Mouse (Mus musculus) testis, adult 2 months (tissue): Measurements from ENCODE around the gene Tox3. TPM values are rescaled to one million over a fixed set of nuclear protein-coding genes. Genes with fewer than 3 reads are reported as not detected.

Source experiments
- H3K27ac ChIP-seq: fragments of 200-500 bp; 2 replicates; pipeline ENCODE4 v1.5.1; 2012; ENCODE audit warnings: low read depth, low read length; ENCODE audit not compliant: control insufficient read depth, insufficient read depth
- H3K27me3 ChIP-seq: fragments of 200-500 bp; 2 replicates; pipeline ENCODE4 v1.6.1; 2012; ENCODE audit warnings: mild to moderate bottlenecking, low read length, moderate library complexity; ENCODE audit not compliant: control insufficient read depth, insufficient read depth
- H3K36me3 ChIP-seq: fragments of 200-500 bp; 2 replicates; pipeline ENCODE4 v1.6.1; 2012; ENCODE audit warnings: mild to moderate bottlenecking, low read length; ENCODE audit not compliant: control insufficient read depth, insufficient read depth
- H3K4me1 ChIP-seq: fragments of 200-500 bp; 2 replicates; pipeline ENCODE4 v1.6.1; 2012; ENCODE audit warnings: low read length; ENCODE audit not compliant: control insufficient read depth, insufficient read depth
- H3K4me3 ChIP-seq: fragments of 200-500 bp; 2 replicates; pipeline ENCODE4 v1.5.1; 2012; ENCODE audit warnings: low read depth, mild to moderate bottlenecking, low read length, moderate library complexity, mixed read lengths; ENCODE audit not compliant: control insufficient read depth
- CTCF ChIP-seq: fragments of 200-500 bp; IDR thresholded peaks from 2 replicates; pipeline ENCODE4 v1.5.1; 2012; ENCODE audit warnings: low read depth, mild to moderate bottlenecking, inconsistent platforms, low read length, moderate library complexity; ENCODE audit not compliant: control insufficient read depth, insufficient read depth, insufficient replicate concordance
- POLR2A ChIP-seq: fragments of 200-500 bp; IDR thresholded peaks from 2 replicates; pipeline ENCODE4 v1.6.1; 2012; ENCODE audit warnings: low read depth, mild to moderate bottlenecking, inconsistent platforms, low read length, moderate library complexity; ENCODE audit not compliant: control insufficient read depth
- polyA plus RNA-seq: library from polyadenylated mRNA; depleted of rRNA; stranded (reverse); fragments of >200 nt; gene quantifications from 2 replicates; pipeline ENCODE4 v1.2.3, GENCODE M21; 2012

The Tox3 gene
- polyA plus RNA-seq, 1 experiment, result 2.0 TPM

DNA sequence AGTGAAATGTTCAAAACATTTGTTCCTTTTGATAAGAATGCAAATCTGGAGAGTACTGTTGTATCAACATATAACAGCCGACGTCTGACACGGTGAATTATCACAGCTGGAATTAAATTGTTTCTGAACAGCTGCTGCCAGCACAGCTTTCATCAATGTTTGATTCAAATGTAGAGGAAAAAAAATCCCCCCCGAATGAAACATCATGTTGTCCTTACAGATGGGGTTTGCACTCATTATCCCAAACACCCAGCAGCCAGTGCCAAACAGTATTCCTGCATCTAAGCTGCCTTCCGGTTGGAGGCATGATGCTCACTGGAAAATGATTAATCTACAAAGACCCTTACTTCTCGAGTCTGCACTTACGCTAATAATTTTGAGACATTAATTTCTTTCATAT is 75.0 kb downstream of the Tox3 start:
- no peak overlapping the region for H3K27ac ChIP-seq
- H3K4me3 ChIP-seq, result no peak overlapping the region
- TF ChIP-seq POLR2A (no peak), CTCF (no peak)
- H3K4me1 ChIP-seq, result no peaks in the 10 kb centered on the region
- H3K27me3 ChIP-seq, result no peaks in the 10 kb centered on the region
- no peaks in the 10 kb centered on the region for H3K36me3 ChIP-seq

DNA sequence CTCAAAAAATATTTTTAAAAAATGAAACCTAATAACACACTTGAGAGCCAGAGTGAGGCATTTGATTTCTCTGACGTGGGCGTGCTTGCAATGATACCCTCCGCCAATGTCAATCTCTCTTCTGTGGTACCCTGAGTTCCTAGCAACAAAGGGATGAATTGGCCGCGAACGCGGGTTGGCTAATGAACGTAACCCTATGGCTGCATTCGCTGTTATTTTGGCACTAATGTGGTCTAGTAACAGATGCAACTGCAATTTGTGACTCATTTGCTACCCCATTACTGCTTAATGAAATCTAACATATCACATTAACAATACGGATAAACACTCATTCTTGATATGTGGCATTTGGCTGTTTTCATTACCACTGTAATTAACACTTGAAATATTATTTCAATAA is 76.2 kb downstream of the Tox3 start:
- H3K36me3 ChIP-seq, result no peaks in the 10 kb centered on the region
- no peaks in the 10 kb centered on the region for H3K4me1 ChIP-seq
- no peak overlapping the region for H3K27ac ChIP-seq
- TF ChIP-seq POLR2A (no peak), CTCF (no peak)
- no peaks in the 10 kb centered on the region for H3K27me3 ChIP-seq
- no peak overlapping the region for H3K4me3 ChIP-seq

DNA sequence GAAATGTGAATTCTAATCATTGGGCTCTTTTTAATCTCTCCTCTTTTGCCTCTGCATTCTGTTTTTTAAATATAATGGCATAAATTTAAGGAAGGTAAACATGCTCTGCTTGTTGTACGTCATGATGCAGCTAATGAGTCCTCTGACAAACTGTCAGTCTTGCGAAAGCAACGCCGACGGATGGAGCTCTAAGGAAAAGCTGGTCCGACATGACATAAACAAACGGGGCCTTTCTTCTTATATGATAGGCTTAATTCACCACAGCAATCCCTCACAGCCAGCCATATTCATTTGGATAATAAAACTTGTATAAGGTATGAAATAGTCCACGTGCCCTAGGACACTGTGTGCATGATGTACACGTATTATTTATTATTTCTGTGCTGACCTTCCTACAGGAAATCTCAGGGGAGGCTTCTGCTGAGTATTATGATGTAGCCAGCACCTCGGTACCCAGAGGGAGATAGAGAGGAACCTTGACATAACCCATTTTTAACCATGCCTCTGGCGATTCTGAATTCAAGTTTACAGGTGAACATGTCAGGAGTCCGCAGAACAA is 80.4 kb downstream of the Tox3 start:
- no peak for TF ChIP-seq CTCF
- no peak for TF ChIP-seq POLR2A
- no peak overlapping the region for H3K27ac ChIP-seq
- no peak overlapping the region for H3K4me3 ChIP-seq
- H3K36me3 ChIP-seq, result no peaks in the 10 kb centered on the region
- H3K27me3 ChIP-seq, result no peaks in the 10 kb centered on the region
- H3K4me1 ChIP-seq, result no peaks in the 10 kb centered on the region

DNA sequence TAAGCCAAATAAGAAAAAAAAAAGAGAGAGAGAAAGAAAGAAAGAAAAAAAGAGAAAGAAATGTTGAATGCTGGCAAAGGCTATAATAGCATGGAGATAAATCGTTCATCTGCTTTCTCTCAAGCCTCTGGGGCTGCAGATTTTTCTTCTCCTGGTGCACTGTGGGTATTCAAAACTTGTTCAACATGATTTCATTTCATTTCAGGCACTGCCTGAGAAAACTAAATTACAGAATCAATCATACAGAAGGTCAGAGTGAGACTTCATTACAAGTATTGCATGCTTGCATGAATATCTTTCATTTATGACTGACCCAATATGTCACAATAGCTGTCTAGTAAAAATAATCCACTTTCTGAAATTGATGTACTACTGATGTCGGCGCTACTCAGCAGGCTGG is 81.2 kb downstream of the Tox3 start:
- H3K27me3 ChIP-seq, result no peaks in the 10 kb centered on the region
- H3K27ac ChIP-seq, result no peak overlapping the region
- no peaks in the 10 kb centered on the region for H3K36me3 ChIP-seq
- no peaks in the 10 kb centered on the region for H3K4me1 ChIP-seq
- no peak overlapping the region for H3K4me3 ChIP-seq
- no peak for TF ChIP-seq CTCF
- TF ChIP-seq POLR2A, result no peak

DNA sequence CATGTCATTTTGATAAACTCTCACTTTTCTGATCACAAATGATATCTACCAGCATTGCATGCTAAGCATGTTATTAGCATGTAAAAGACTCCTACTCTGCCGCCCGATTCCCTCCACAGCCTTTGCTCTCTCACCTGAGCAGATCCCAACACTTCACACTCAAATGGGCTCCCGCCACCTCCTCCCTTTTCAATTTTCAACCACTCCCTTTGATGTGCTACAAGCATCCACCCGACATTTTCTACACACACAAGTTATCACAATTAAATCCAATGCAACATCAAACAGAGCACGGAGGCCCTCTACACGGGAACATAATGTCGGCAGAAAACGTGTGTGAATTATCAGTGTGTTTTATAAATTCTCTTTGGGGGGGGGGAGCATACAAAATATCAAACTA is 81.9 kb downstream of the Tox3 start:
- TF ChIP-seq CTCF (no peak), POLR2A (no peak)
- H3K27ac ChIP-seq, result no peak overlapping the region
- H3K27me3 ChIP-seq, result no peaks in the 10 kb centered on the region
- H3K4me3 ChIP-seq, result no peak overlapping the region
- H3K36me3 ChIP-seq, result no peaks in the 10 kb centered on the region
- no peaks in the 10 kb centered on the region for H3K4me1 ChIP-seq

DNA sequence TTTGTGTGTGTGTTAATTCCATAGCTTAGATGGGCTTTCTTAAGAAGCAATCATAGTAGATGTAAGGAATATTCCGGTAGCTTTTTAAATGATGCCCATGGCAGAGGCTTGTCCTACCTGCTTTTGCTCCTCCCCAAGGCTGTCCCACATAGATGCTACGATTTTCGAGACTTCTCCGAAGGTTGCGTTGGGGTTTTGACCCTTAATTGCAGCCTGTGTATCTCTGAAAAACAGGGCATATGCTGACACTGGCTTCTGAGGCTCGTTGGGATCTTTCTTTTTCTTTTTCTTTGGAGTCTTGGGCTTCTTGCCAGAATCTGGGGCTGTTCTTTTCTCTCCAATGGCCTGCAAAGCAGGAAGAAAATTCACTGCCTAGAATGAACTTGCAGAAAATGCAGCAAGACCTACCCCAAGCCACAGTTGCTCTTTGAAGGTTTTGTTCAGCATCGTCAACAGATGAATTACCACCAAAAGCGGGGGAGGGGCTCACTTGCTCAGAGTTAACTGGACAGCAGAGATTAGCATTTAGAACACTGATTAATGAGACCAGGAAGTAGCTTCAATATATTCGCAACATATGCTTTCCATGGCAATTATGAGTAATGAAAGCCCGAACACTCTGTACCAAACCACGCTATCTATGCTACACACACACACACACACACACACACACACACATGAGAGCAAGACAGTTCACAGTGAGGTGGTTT is 93.8 kb downstream of the Tox3 start:
- Histone ChIP-seq H3K27me3 (no peaks in the 10 kb centered on the region), H3K36me3 (no peaks in the 10 kb centered on the region), H3K4me1 (no peaks in the 10 kb centered on the region), H3K27ac (no peak overlapping the region), H3K4me3 (no peak overlapping the region)
- TF ChIP-seq CTCF, result no peak
- TF ChIP-seq POLR2A, result no peak

DNA sequence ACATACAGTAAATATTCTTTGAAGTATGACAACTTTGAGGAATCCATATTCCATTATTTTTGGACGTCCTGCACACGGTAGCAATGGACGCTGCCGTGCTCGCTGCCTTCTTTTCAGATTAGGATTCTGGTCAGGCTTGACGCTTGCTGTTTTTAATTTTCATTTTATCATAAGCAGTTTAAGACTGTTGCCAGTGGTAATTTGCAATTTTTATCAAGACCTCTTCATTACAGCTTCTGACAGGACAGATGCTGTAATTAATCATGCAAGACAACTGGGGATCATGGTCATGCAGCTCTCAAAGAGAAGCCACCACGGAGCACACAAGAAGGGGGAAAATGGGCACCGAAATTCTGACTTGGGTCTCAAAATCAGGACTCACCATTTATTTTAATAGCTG is 101.8 kb downstream of the Tox3 start:
- Histone ChIP-seq H3K27ac (no peak overlapping the region), H3K36me3 (no peaks in the 10 kb centered on the region), H3K4me3 (no peak overlapping the region), H3K27me3 (no peaks in the 10 kb centered on the region), H3K4me1 (no peaks in the 10 kb centered on the region)
- no peak for TF ChIP-seq CTCF
- no peak for TF ChIP-seq POLR2A

DNA sequence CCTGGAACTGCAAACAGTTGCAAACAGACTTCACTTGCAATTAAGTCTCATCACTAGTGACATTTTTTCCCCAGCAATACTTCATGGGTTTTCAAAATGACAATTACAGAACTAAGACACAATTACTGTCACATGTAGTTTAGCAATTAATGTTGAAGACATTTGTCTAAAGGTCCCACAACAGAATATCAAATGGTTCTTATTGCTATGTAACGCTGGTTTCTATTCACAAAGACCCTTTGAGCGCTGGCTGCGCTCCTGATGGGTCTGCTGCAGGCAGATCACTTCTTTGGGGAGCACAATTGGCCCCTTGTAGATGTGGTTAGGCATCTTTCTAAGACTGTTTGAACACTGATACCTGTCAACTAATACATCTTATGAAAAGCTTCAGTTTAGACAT is 102.3 kb downstream of the Tox3 start:
- no peaks in the 10 kb centered on the region for H3K36me3 ChIP-seq
- no peak overlapping the region for H3K4me3 ChIP-seq
- H3K4me1 ChIP-seq, result no peaks in the 10 kb centered on the region
- no peaks in the 10 kb centered on the region for H3K27me3 ChIP-seq
- no peak for TF ChIP-seq POLR2A
- TF ChIP-seq CTCF, result no peak
- H3K27ac ChIP-seq, result no peak overlapping the region
